Mouse (Mus musculus) heart, embryonic 16.5 days (tissue): ENCODE measurements around the gene Cldn1. TPM values are rescaled to one million over a fixed set of nuclear protein-coding genes. Genes with fewer than 3 reads are reported as not detected.
A peak's percentile ranks its signal among the peaks of the same experiment; 100 is the strongest.

Source experiments
- ATAC-seq: fragments of 200-750 bp; cut with Nextera tagmentation; replicated peaks from 2 replicates; pipeline ENCODE4 v1.8.0; 2017; ENCODE audit warnings: moderate number of reproducible peaks; ENCODE audit not compliant: insufficient read depth, low FRiP score; ENCODE audit errors: extremely low read depth
- H3K27ac ChIP-seq: fragments of 300-500 bp; sonication (generic); 2 replicates; pipeline ENCODE4 v1.5.1; 2014; ENCODE audit warnings: mild to moderate bottlenecking, low read length, control low read depth, moderate library complexity
- H3K27me3 ChIP-seq: fragments of 300-500 bp; sonication (generic); 2 replicates; pipeline ENCODE4 v1.6.1; 2014; ENCODE audit warnings: low read length, mixed read lengths; ENCODE audit not compliant: control insufficient read depth, insufficient read depth
- H3K36me3 ChIP-seq: fragments of 300-500 bp; sonication (generic); 2 replicates; pipeline ENCODE4 v1.6.1; 2014; ENCODE audit not compliant: control insufficient read depth, insufficient read depth
- H3K4me1 ChIP-seq: fragments of 300-500 bp; sonication (generic); 2 replicates; pipeline ENCODE4 v1.6.1; 2014; ENCODE audit warnings: low read length, mixed read lengths; ENCODE audit not compliant: control insufficient read depth, insufficient read depth
- H3K4me2 ChIP-seq: fragments of 300-500 bp; sonication (generic); 2 replicates; pipeline ENCODE4 v1.6.1; 2014; ENCODE audit warnings: low read depth, mild to moderate bottlenecking, control low read depth, low read length
- H3K4me3 ChIP-seq: fragments of 300-500 bp; sonication (generic); 2 replicates; pipeline ENCODE4 v1.5.1; 2014; ENCODE audit warnings: mild to moderate bottlenecking, control low read depth, low read length
- H3K9ac ChIP-seq: fragments of 300-500 bp; sonication (generic); 2 replicates; pipeline ENCODE4 v1.6.1; 2014; ENCODE audit warnings: low read length, control low read depth
- H3K9me3 ChIP-seq: fragments of 300-500 bp; sonication (generic); replicated peaks from 2 replicates; pipeline ENCODE4 v1.6.1; 2016; ENCODE audit warnings: low read length; ENCODE audit not compliant: control insufficient read depth
- WGBS: fragments of 180-500 bp; shearing (Covaris S2); extraction: QIAGEN DNeasy Blood & Tissue Kit; methylation state at CpG from one replicate; pipeline ENCODE4 v1.1.7; 2014; 5-methylcytosine and 5-hydroxymethylcytosine counted together
- polyA plus RNA-seq: library from polyadenylated mRNA; unstranded; fragments of >200 nt; fragmentation: Nextera tagmentation; extraction: Ambion mirVana; gene quantifications from 2 replicates; pipeline ENCODE4 v1.2.1, GENCODE M21; 2015

Gene Cldn1
- polyA plus RNA-seq = 3.1 and 3.3 TPM in 2 replicates

DNA sequence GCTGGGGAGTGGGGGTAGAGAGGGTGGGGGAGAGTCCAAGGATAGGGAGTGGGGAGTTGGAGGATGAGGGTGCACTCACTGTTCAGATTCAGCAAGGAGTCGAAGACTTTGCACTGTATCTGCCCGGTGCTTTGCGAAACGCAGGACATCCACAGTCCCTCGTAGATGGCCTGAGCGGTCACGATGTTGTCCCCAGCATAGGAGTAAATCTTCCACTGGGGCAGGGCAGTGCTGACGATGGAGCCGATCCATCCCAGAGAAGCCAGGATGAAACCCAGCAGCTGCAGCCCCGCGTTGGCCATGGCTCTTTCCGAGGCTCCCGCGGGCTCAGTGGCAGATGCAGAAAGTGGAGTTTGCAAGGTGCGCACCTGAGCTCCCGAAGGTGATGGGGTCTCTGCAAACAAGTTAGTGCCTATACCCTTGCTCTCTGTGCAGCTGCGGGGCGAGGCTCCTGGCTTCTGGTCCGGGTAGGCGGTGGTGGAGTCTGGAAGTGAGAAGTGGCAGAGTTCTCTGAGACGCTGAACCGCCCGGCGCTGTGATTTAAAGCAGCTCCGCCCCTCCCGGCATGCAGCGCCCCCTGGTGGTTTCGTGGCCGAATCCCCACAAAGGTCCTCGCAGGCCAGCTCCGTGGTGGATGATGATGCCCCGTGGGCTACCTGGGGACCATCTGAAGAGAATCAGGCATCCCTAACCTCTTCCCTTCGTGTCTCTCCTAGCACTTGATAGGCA lies at the start of gene Cldn1:
Gene Cldn1 (minus strand): TSS at position 517 of the 729 bp plus-strand sequence.
- no peaks in the 10 kb centered on the region for H3K36me3 ChIP-seq
- H3K4me1 ChIP-seq = peaks cover 4% of the 10 kb centered on the region; the same call in 1 of the 2 replicates
- ATAC-seq = peak; percentile 70
- peak within 1 kb of the TSS; percentile 61 for H3K4me3 ChIP-seq
- H3K27me3 ChIP-seq = 0 out of 2 replicates have a peak, but pooled peaks cover 2% of the 10 kb centered on the region
- 2% methylated on average over 33 of the region's 33 CpGs for WGBS
- H3K9ac ChIP-seq = peak within 1 kb of the TSS; percentile 67
- no peak within 1 kb of the TSS for H3K27ac ChIP-seq
- H3K4me2 ChIP-seq = peak within 1 kb of the TSS; percentile 97
- no peaks in the 10 kb centered on the region for H3K9me3 ChIP-seq

DNA sequence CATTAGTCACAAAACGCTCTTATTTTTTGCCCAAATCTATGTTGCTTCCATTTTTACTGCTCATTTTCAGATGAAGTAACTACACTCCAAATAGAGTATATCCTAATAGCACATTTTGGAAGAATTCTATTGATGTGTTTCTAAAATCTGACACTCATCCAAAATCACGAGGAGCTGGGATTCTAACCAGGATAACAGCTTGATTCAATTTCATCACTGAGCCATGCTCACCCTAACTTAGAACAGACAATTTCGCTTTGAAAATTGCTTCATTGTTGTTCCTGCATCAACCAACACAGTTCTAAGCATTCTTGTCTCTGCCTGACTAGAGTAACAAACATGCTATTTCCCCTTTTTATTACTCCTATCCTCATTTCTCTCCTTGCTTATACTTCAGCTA lies 47.0 kb upstream of the Cldn1 start:
- no peak for ATAC-seq
- WGBS = 80% methylated on average over 3 of the region's 3 CpGs

DNA sequence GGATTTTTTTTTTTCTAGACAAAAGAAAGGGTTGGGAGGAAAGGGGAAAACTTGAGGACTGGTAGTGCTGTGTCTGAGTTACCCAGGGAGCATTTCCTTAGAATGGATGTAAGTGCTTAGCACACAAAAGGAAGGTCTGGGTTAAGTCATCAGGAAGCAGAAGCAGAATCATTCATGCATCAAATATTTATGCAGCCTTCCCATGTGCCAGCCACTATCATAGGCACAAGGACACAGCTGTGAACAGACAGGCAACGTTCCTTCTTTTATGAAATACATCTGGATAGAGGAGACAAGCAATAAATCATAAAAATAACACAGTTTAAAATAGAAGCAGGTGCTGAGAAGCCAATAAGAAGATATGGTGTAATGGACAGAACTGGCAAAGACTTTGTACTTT lies 32.4 kb upstream of the Cldn1 start:
- Histone ChIP-seq H3K27ac (no peak overlapping the region), H3K9me3 (no peaks in the 10 kb centered on the region), H3K4me1 (no peaks in the 10 kb centered on the region), H3K4me2 (no peak overlapping the region), H3K36me3 (no peaks in the 10 kb centered on the region), H3K9ac (no peak overlapping the region), H3K27me3 (no peaks in the 10 kb centered on the region), H3K4me3 (no peak overlapping the region)
- ATAC-seq = no peak
- WGBS = 52% methylated on average over 1 of the region's 1 CpGs

More for the DNA sequence above, 47.0 kb upstream of the Cldn1 start:
- H3K4me3 ChIP-seq = no peak overlapping the region
- no peaks in the 10 kb centered on the region for H3K27me3 ChIP-seq
- no peaks in the 10 kb centered on the region for H3K4me1 ChIP-seq
- H3K27ac ChIP-seq = no peak overlapping the region
- no peaks in the 10 kb centered on the region for H3K9me3 ChIP-seq
- no peaks in the 10 kb centered on the region for H3K36me3 ChIP-seq
- H3K9ac ChIP-seq = no peak overlapping the region
- no peak overlapping the region for H3K4me2 ChIP-seq

DNA sequence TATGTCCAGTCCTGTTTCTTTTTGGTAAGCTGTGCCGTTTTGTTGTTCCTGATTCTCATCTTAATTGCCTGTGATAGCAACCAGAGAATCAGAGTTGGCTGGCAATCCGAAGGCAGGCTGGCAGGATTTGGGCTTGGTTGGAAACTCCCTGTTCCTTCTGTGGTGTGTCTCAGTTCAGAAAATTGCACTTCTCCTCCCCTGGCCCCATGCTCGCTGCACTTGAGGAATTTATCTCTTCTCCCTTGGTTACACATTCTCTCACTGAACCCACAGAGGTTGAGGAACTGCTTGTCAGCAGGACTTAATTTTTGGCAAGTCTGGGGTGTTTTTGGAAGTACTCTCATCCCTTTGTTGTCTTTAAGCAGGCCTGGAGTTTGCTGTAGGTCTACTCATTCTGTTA lies 29.3 kb upstream of the Cldn1 start:
- no peaks in the 10 kb centered on the region for H3K4me1 ChIP-seq
- 36% methylated on average over 3 of the region's 3 CpGs for WGBS
- ATAC-seq = no peak
- H3K36me3 ChIP-seq = no peaks in the 10 kb centered on the region
- no peaks in the 10 kb centered on the region for H3K27me3 ChIP-seq
- H3K27ac ChIP-seq = no peak overlapping the region
- no peak overlapping the region for H3K4me3 ChIP-seq
- no peaks in the 10 kb centered on the region for H3K9me3 ChIP-seq
- H3K9ac ChIP-seq = no peak overlapping the region
- no peak overlapping the region for H3K4me2 ChIP-seq

DNA sequence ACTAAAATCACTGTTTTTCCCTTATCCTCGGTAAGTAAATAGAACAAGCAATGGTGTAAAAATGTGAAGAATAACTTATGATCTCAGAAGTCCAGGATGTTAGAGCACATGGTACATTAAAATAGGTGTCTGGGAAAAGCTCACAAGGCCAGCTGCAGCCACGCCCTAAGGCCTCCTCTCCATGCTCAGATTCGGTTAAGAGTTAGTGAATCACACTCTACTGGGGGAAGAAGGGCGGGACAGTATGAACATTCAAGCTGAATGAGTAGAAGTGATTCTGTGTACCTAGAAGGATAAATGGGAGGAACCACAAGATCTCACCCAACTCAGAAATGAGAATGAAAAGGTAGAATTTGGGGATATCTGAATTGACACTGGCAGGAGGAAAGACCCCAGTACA lies 28.9 kb upstream of the Cldn1 start:
- no peak overlapping the region for H3K9ac ChIP-seq
- H3K9me3 ChIP-seq = no peaks in the 10 kb centered on the region
- ATAC-seq = no peak
- no peaks in the 10 kb centered on the region for H3K4me1 ChIP-seq
- no peak overlapping the region for H3K4me3 ChIP-seq
- no peak overlapping the region for H3K27ac ChIP-seq
- WGBS = 70% methylated on average over 4 of the region's 4 CpGs
- no peak overlapping the region for H3K4me2 ChIP-seq
- H3K27me3 ChIP-seq = no peaks in the 10 kb centered on the region
- H3K36me3 ChIP-seq = no peaks in the 10 kb centered on the region

DNA sequence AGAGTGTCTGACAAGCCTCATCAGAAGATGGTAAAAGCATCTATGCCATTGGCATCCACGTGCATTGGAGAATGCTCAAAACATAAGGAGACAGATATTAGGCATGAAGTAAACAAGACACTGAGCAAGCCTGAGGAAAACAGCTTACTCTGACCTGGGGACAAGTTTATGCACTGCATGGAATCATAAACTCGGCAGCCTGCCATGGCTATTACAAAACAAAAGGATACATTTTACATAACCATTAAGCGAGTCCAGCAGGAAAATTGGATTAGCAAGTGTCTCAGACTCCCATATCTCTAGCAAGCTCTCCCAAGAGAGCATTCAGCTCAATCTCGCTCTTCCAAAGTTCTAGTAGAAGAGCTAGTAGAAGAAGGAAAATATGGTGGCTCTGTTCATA lies 19.3 kb upstream of the Cldn1 start:
- Histone ChIP-seq H3K27me3 (no peaks in the 10 kb centered on the region), H3K27ac (no peak overlapping the region), H3K4me3 (no peak overlapping the region), H3K36me3 (no peaks in the 10 kb centered on the region), H3K4me1 (no peaks in the 10 kb centered on the region), H3K4me2 (no peak overlapping the region), H3K9me3 (no peaks in the 10 kb centered on the region), H3K9ac (no peak overlapping the region)
- 61% methylated on average over 4 of the region's 4 CpGs for WGBS
- no peak for ATAC-seq

DNA sequence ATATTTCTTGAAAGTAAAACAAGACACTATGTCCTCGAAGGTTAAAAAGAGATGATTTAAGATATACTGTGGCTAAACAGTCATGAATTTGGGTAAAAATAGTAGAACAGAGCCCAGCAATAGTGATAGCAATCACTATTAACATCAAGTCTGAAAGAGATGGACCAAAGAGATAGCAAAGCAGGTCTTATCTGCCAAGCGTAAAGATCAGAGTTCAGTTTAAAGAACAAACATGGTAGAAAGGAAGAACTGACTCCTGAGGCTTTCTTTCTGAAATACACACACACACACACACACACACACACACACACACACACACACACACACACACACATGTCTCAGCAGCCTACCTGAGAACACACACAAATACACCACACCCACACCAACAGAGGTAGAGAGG lies 14.5 kb upstream of the Cldn1 start:
- H3K27ac ChIP-seq = no peak overlapping the region
- 66% methylated on average over 2 of the region's 2 CpGs for WGBS
- H3K9ac ChIP-seq = no peak overlapping the region
- H3K4me1 ChIP-seq = no peaks in the 10 kb centered on the region
- no peaks in the 10 kb centered on the region for H3K9me3 ChIP-seq
- ATAC-seq = no peak
- H3K4me3 ChIP-seq = no peak overlapping the region
- H3K27me3 ChIP-seq = no peaks in the 10 kb centered on the region
- H3K4me2 ChIP-seq = no peak overlapping the region
- H3K36me3 ChIP-seq = no peaks in the 10 kb centered on the region

DNA sequence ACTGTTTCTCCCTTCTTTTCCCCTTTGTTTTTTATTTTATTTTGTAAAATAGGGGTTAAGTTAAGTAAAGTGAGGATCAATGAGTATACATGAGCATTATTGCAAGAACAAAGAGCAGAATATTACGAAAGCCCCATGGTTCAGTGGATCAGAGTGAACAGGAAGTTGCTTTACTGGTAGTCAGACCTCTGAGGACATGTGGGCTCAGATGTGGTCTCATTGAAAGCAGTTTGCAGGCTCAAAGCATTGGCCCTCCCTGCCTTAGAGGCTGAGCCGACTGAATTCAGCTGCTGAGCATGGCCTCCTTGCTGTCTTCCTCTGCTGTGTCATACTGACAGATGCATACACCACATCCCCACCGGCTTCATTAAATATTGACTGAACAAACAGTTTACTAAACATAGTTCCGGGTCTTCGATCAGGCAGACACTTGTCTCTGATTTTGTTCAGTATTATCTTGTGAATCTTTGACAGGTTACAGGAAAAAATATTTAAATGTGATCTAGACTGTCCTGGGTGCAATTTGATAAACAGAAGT lies 12.5 kb upstream of the Cldn1 start:
- whole genome bisulfite sequencing = 73% methylated on average over 5 of the region's 5 CpGs
- no peak overlapping the region for H3K27ac ChIP-seq
- H3K4me1 ChIP-seq = no peaks in the 10 kb centered on the region
- H3K36me3 ChIP-seq = no peaks in the 10 kb centered on the region
- no peaks in the 10 kb centered on the region for H3K27me3 ChIP-seq
- H3K4me3 ChIP-seq = no peak overlapping the region
- no peak overlapping the region for H3K9ac ChIP-seq
- no peak overlapping the region for H3K4me2 ChIP-seq
- no peak; the same call in 1 of the 2 replicates for ATAC-seq
- no peaks in the 10 kb centered on the region for H3K9me3 ChIP-seq

DNA sequence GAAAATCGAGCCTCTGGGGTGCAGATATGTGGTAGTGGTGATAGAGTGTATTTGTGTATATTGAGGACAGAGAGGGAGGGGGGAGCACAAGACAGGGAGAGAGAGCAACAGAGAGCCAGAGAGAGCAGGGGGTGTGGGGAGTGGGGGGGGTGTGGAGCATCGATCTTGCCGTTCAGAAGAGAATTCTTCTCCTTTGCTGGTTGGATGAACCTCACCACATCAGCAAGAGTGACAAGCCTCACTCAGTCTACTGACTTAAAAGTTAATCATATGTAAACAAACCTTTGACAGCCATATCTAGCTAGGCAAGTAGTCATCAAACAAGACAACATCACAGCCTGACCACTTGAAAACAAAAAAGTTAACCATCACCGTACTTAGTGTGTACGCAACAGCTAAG lies 5.5 kb upstream of the Cldn1 start:
- H3K9ac ChIP-seq = no peak overlapping the region
- no peaks in the 10 kb centered on the region for H3K9me3 ChIP-seq
- no peaks in the 10 kb centered on the region for H3K27me3 ChIP-seq
- no peak overlapping the region for H3K4me3 ChIP-seq
- H3K27ac ChIP-seq = no peak overlapping the region
- no peaks in the 10 kb centered on the region for H3K36me3 ChIP-seq
- WGBS = 71% methylated on average over 5 of the region's 5 CpGs
- no peak overlapping the region for H3K4me2 ChIP-seq
- no peak for ATAC-seq
- H3K4me1 ChIP-seq = no peaks in the 10 kb centered on the region
